Mouse (Mus musculus) right cerebral cortex, postnatal 4 days (tissue): Measurements from ENCODE around the gene Lrfn1.
"Not testable (repeated sequence)": the region's sequence is repeated elsewhere in the genome, so short reads cannot be mapped to it uniquely, and the experiment has no call there.

ENCODE experiments used
- DNase-seq: peaks from one replicate; pipeline ENCODE4 v3.0.0-alpha.2; 2022

Gene Lrfn1

GRCm38 (mm10) chr7:28447865-28448820, 3.6 kb upstream of the Lrfn1 start:
- DNase-seq: no peak

- no peak for DNase-seq
Observed at GRCm38 (mm10) chr7:28452361-28453005, 703 bp downstream of the Lrfn1 start.

- no peak for DNase-seq
Observed at GRCm38 (mm10) chr7:28460361-28460760, 8.6 kb downstream of the Lrfn1 start.

GRCm38 (mm10) chr7:28462769-28463168, 11.0 kb downstream of the Lrfn1 start:
- no peak for DNase-seq

GRCm38 (mm10) chr7:28464416-28465212, 12.8 kb downstream of the Lrfn1 start:
- DNase-seq: peak; percentile 77

GRCm38 (mm10) chr7:28466721-28467212, 15.0 kb downstream of the Lrfn1 start:
- DNase-seq: no peak

GRCm38 (mm10) chr7:28467213-28467751, 15.5 kb downstream of the Lrfn1 start:
- no peak for DNase-seq

- no peak for DNase-seq
Observed at GRCm38 (mm10) chr7:28476191-28476590, 24.4 kb downstream of the Lrfn1 start.

GRCm38 (mm10) chr7:28477363-28477762, 25.6 kb downstream of the Lrfn1 start:
- DNase-seq: no peak

GRCm38 (mm10) chr7:28478854-28479253, 27.1 kb downstream of the Lrfn1 start:
- DNase-seq: no peak

- DNase-seq: no peak
Observed at GRCm38 (mm10) chr7:28482854-28483253, 31.1 kb downstream of the Lrfn1 start.

GRCm38 (mm10) chr7:28484192-28484591, 32.4 kb downstream of the Lrfn1 start:
- DNase-seq: no peak

- no peak for DNase-seq
Observed at GRCm38 (mm10) chr7:28488030-28488491, 36.3 kb downstream of the Lrfn1 start.

- DNase-seq: no peak
Observed at GRCm38 (mm10) chr7:28490410-28490809, 38.6 kb downstream of the Lrfn1 start.

- no peak for DNase-seq
Observed at GRCm38 (mm10) chr7:28490903-28491302, 39.1 kb downstream of the Lrfn1 start.

GRCm38 (mm10) chr7:28492310-28492709, 40.5 kb downstream of the Lrfn1 start:
- DNase-seq: no peak

- no peak for DNase-seq
Observed at GRCm38 (mm10) chr7:28495426-28495825, 43.6 kb downstream of the Lrfn1 start.

GRCm38 (mm10) chr7:28505585-28505984, 53.8 kb downstream of the Lrfn1 start:
- DNase-seq: no peak

GRCm38 (mm10) chr7:28509121-28509520, 57.3 kb downstream of the Lrfn1 start:
- not testable (repeated sequence) for DNase-seq

- DNase-seq: not testable (repeated sequence)
Observed at GRCm38 (mm10) chr7:28510405-28510974, 58.7 kb downstream of the Lrfn1 start, which contains the start of gene Ifnl2. Gene Ifnl2 (minus strand): TSS chr7:28510455.

- DNase-seq: no peak
Observed at GRCm38 (mm10) chr7:28511441-28511840, 59.7 kb downstream of the Lrfn1 start.
